Mouse (Mus musculus) MEL (cell line): Measurements from ENCODE around the gene Prap1. TPM values are rescaled to one million over a fixed set of nuclear protein-coding genes. Genes with fewer than 3 reads are reported as not detected.

Source experiments
- DNase-seq: peaks from one replicate; pipeline ENCODE4 v3.0.0; 2011; ENCODE audit warnings: low read depth, low spot score
- H3K27ac ChIP-seq: 2 replicates; pipeline ENCODE4 v1.5.1; 2012; ENCODE audit warnings: low read depth, mild to moderate bottlenecking, control low read depth, low read length, moderate library complexity; ENCODE audit not compliant: control insufficient read depth
- H3K27me3 ChIP-seq, 2 experiments: fragments of 150-350 bp in 1 of 2; sonication (generic) in 1 of 2; 2 replicates each; pipeline ENCODE4 v1.6.1; 2012; ENCODE audit warnings: low read length in 2 of 2, mild to moderate bottlenecking in 2 of 2, improper control_type of control experiment in 1 of 2, moderate library complexity in 1 of 2; ENCODE audit not compliant: insufficient read depth in 2 of 2, control insufficient read depth in 1 of 2
- H3K36me3 ChIP-seq, 2 experiments: 2 replicates each; pipeline ENCODE4 v1.6.1; 2012 to 2014; ENCODE audit warnings: low read length in 2 of 2, improper control_type of control experiment in 1 of 2, inconsistent platforms in 1 of 2, mild to moderate bottlenecking in 1 of 2; ENCODE audit not compliant: insufficient read depth in 2 of 2, control insufficient read depth in 1 of 2
- H3K4me1 ChIP-seq, 2 experiments: fragments of 150-350 bp in 1 of 2; sonication (generic) in 1 of 2; 2 replicates each; pipeline ENCODE4 v1.6.1; 2012; ENCODE audit warnings: low read length in 2 of 2, improper control_type of control experiment in 1 of 2, mild to moderate bottlenecking in 1 of 2; ENCODE audit not compliant: insufficient read depth in 2 of 2, control insufficient read depth in 1 of 2
- H3K4me3 ChIP-seq, 2 experiments: fragments of 150-350 bp in 1 of 2; sonication (generic) in 1 of 2; 2 replicates each; pipeline ENCODE4 v1.5.1; 2012; ENCODE audit warnings: low read depth in 2 of 2, low read length in 2 of 2, mild to moderate bottlenecking in 2 of 2, moderate library complexity in 2 of 2, control low read depth in 1 of 2, improper control_type of control experiment in 1 of 2; ENCODE audit not compliant: control insufficient read depth in 1 of 2, insufficient read depth in 1 of 2
- H3K79me2 ChIP-seq: 2 replicates; pipeline ENCODE4 v1.6.1; 2012; ENCODE audit warnings: mild to moderate bottlenecking, low read length, moderate library complexity; ENCODE audit not compliant: control insufficient read depth, poor library complexity, insufficient read depth
- H3K9ac ChIP-seq: 2 replicates; pipeline ENCODE4 v1.6.1; 2012; ENCODE audit warnings: low read depth, mild to moderate bottlenecking, control low read depth, low read length, moderate library complexity; ENCODE audit not compliant: control insufficient read depth, poor library complexity, severe bottlenecking
- H3K9me3 ChIP-seq: fragments of 150-350 bp; sonication (generic); replicated peaks from 2 replicates; pipeline ENCODE4 v1.6.1; 2012; ENCODE audit warnings: mild to moderate bottlenecking, low read length, improper control_type of control experiment, moderate library complexity; ENCODE audit not compliant: insufficient read depth
- CHD1 ChIP-seq: IDR thresholded peaks from 2 replicates; pipeline ENCODE4 v1.6.1; 2012; ENCODE audit warnings: low read depth, mild to moderate bottlenecking, inconsistent platforms, low read length, improper control_type of control experiment
- ETS1 ChIP-seq: IDR thresholded peaks from 2 replicates; pipeline ENCODE4 v1.6.1; 2012; ENCODE audit warnings: low read depth, mild to moderate bottlenecking, inconsistent platforms, low read length, improper control_type of control experiment, moderate library complexity
- JUND ChIP-seq: IDR thresholded peaks from 2 replicates; pipeline ENCODE4 v1.6.1; 2011; ENCODE audit warnings: low read depth, mild to moderate bottlenecking, improper control_type of control experiment, low read length
- KAT2A ChIP-seq: conservative IDR thresholded peaks from 2 replicates; pipeline ENCODE4 v1.6.1; 2012; ENCODE audit warnings: low read depth, low read length, improper control_type of control experiment, inconsistent platforms
- MYC ChIP-seq: IDR thresholded peaks from 2 replicates; pipeline ENCODE4 v1.6.1; 2011; ENCODE audit warnings: low read depth, mild to moderate bottlenecking, low read length, improper control_type of control experiment, moderate library complexity
- NRF1 ChIP-seq: IDR thresholded peaks from 2 replicates; pipeline ENCODE4 v1.6.1; 2014; ENCODE audit warnings: low read depth, mild to moderate bottlenecking, inconsistent platforms, low read length, improper control_type of control experiment, moderate library complexity; ENCODE audit not compliant: poor library complexity, insufficient read depth, severe bottlenecking
- POLR2A ChIP-seq, 2 experiments: IDR thresholded peaks; 2 replicates each; pipeline ENCODE4 v1.6.1; 2011 to 2012; ENCODE audit warnings: low read length in 2 of 2, mild to moderate bottlenecking in 2 of 2, control low read depth in 1 of 2, improper control_type of control experiment in 1 of 2, low read depth in 1 of 2, moderate library complexity in 1 of 2; ENCODE audit not compliant: control insufficient read depth in 1 of 2, insufficient read depth in 1 of 2, poor library complexity in 1 of 2
- POLR2AphosphoS2 ChIP-seq: IDR thresholded peaks from 2 replicates; pipeline ENCODE4 v1.6.1; 2011; ENCODE audit warnings: low read length, improper control_type of control experiment
- POLR2AphosphoS5 ChIP-seq: IDR thresholded peaks from 2 replicates; pipeline ENCODE4 v1.6.1; 2012; ENCODE audit warnings: low read depth, borderline replicate concordance, mild to moderate bottlenecking, inconsistent platforms, low read length, moderate library complexity, mixed read lengths
- RAD21 ChIP-seq: IDR thresholded peaks from 2 replicates; pipeline ENCODE4 v1.6.1; 2011; ENCODE audit warnings: mild to moderate bottlenecking, low read depth, low read length, improper control_type of control experiment
- RCOR1 ChIP-seq: IDR thresholded peaks from 2 replicates; pipeline ENCODE4 v1.6.1; 2012; ENCODE audit warnings: low read depth, mild to moderate bottlenecking, inconsistent platforms, low read length, improper control_type of control experiment
- SMC3 ChIP-seq: IDR thresholded peaks from 2 replicates; pipeline ENCODE4 v1.6.1; 2011; ENCODE audit warnings: low read depth, low read length, improper control_type of control experiment
- USF2 ChIP-seq, 2 experiments: IDR thresholded peaks; 2 replicates each; pipeline ENCODE4 v1.6.1; 2011 to 2012; ENCODE audit warnings: improper control_type of control experiment in 2 of 2, low read length in 2 of 2, borderline replicate concordance in 1 of 2, inconsistent platforms in 1 of 2, low read depth in 1 of 2, mild to moderate bottlenecking in 1 of 2; ENCODE audit not compliant: insufficient read depth in 1 of 2
- ZKSCAN1 ChIP-seq: IDR thresholded peaks from 2 replicates; pipeline ENCODE4 v1.6.1; 2012; ENCODE audit warnings: low read depth, mild to moderate bottlenecking, inconsistent platforms, low read length, improper control_type of control experiment, moderate library complexity
- ZNF384 ChIP-seq: IDR thresholded peaks from 2 replicates; pipeline ENCODE4 v1.6.1; 2012; ENCODE audit warnings: low read depth, mild to moderate bottlenecking, inconsistent platforms, low read length, improper control_type of control experiment
- polyA plus RNA-seq, 2 experiments: library from polyadenylated mRNA; stranded (reverse) in 1 of 2; unstranded in 1 of 2; fragments of >175 nt in 1 of 2; fragments of >200 nt in 1 of 2; gene quantifications; 2 replicates each; pipeline versions ENCODE4 v1.2.1 to v1.2.4; 2012; ENCODE audit warnings: low replicate concordance in 2 of 2, low read depth in 1 of 2; ENCODE audit not compliant: insufficient read length in 2 of 2, insufficient read depth in 1 of 2, missing spikeins in 1 of 2
- total RNA-seq: library from RNA; depleted of rRNA; stranded (reverse); fragments of 300-350 nt; gene quantifications from 2 replicates; pipeline ENCODE4 v1.2.3, GENCODE M21; 2012

Prap1 gene
- total and polyA plus RNA-seq, 3 experiments, result not detected

DNA sequence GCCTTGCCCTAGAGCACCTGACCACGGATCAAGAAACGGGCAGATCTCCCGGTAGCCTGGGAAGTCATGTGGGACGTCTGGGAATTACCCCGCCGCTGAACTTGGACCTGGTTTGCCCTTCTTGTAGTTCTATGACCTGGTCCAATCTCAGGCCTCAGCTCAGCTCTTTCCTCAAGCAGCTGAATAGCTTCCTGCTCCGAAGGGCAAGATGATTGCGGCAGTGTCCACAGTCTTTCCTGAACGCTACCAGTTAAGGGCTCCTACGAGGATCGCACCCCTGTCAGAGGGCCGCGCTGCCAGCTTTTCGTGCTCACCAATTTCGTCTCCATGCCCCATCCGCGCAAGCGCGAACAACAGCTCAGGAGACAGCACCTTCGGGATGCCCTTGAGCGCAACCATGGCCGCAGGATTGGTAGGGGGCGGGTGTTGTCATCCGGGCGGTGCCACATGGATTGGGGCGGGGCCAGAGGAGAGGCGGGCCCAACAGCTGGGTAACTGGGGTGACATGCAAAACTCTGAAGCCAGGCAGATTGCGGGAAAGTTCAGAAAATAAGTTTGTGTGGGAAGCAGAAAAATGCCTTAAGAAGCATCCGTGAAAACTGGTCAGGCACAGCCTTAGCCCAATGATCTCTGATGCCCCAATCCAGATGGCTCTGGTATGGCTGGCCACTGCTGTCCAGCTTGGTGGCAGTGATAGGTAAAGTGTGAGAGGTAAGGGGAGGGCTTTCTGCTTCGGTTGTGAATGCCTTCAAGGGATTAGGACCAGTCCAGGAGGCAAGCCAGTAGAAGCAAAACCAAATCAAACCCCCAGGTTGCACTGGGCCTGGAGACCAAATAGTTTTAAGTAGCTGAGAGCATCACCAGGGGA is 9.0 kb downstream of the Prap1 start, which contains the start of gene Fuom:
Gene Fuom, minus strand, starts transcription at position 449 of the 868 bp plus-strand sequence.
- TF ChIP-seq ETS1 (no peak), NRF1 (peak; percentile 18; the same call in 1 of the 2 replicates)
- Histone ChIP-seq H3K36me3 (peaks cover 0 to 7% of the 10 kb centered on the region in 2 experiments; a peak in 2 of 4 replicates), H3K9me3 (no peaks in the 10 kb centered on the region), H3K27me3 (no peaks in the 10 kb centered on the region), H3K27ac (no peak within 1 kb of the TSS), H3K4me3 (peak within 1 kb of the TSS in 1 of 2 experiments; percentile 6; a peak in 3 of 4 replicates), H3K79me2 (no peaks in the 10 kb centered on the region), H3K9ac (peak within 1 kb of the TSS; percentile 35), H3K4me1 (peaks cover 0 to 10% of the 10 kb centered on the region in 2 experiments; a peak in 2 of 4 replicates)
- DNase-seq, result peak; percentile 65

DNA sequence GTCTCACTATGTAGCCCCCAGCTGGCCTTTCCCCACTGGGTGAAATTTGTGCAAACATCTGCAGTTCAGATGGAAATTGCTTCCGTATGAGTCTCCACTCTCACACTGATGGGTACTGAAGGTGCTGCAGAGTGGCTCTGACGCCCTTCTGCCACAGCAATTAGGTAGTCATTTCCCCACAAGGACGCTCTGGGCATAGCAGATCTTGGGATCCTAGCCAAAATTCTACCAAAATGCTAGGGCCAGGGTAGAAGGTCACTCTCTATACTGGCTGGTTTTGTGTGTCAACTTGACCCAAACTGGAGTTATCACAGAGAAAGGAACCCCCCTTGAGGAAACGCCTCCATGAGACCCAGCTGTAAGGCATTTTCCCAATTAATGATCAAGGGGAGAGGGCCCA is 10.8 kb downstream of the Prap1 start:
- Histone ChIP-seq H3K27me3 (no peaks in the 10 kb centered on the region), H3K4me3 (no peak overlapping the region), H3K9ac (no peak overlapping the region), H3K27ac (no peak overlapping the region), H3K79me2 (no peaks in the 10 kb centered on the region)
- TF ChIP-seq POLR2AphosphoS5, result no peak
- TF ChIP-seq JUND, result no peak
- no peak for TF ChIP-seq RAD21
- no peak for TF ChIP-seq CHD1
- no peak for TF ChIP-seq RCOR1
- no peak for TF ChIP-seq POLR2AphosphoS2
- TF ChIP-seq MYC, result no peak
- TF ChIP-seq USF2 (IDR thresholded peaks at IDR 0.05; ENCODE audit: borderline replicate concordance in 1 of 2, insufficient read depth in 1 of 2, low read depth in 1 of 2, low read length in 2 of 2), result no peak
- TF ChIP-seq ZKSCAN1, result no peak
- no peak for TF ChIP-seq SMC3
- no peak for TF ChIP-seq ETS1
- TF ChIP-seq POLR2A (IDR thresholded peaks at IDR 0.05; ENCODE audit: control insufficient read depth in 1 of 2, insufficient read depth in 1 of 2, low read depth in 1 of 2, low read length in 2 of 2, poor library complexity in 1 of 2), result no peak
- no peak for TF ChIP-seq ZNF384
- TF ChIP-seq KAT2A, result no peak
- TF ChIP-seq, all 39 proteins: peak for 0
- Histone ChIP-seq H3K36me3 (no peaks in the 10 kb centered on the region), H3K9me3 (no peaks in the 10 kb centered on the region), H3K4me1 (no peaks in the 10 kb centered on the region)
- DNase-seq, result no peak
